Mouse (Mus musculus) stomach, embryonic 16.5 days (tissue): ENCODE data around the gene Lalba. TPM values are rescaled to one million over a fixed set of nuclear protein-coding genes. Genes with fewer than 3 reads are reported as not detected.
"Not testable (repeated sequence)": the region's sequence is repeated elsewhere in the genome, so short reads cannot be mapped to it uniquely, and the experiment has no call there.

Experiments
- ATAC-seq: fragments of 200-750 bp; cut with Nextera tagmentation; 2 replicates; pipeline ENCODE4 v1.8.0; 2017; ENCODE audit warnings: moderate number of reproducible peaks, moderate TSS enrichment; ENCODE audit not compliant: insufficient read depth, low FRiP score
- H3K27ac ChIP-seq: fragments of 300-500 bp; sonication (generic); 2 replicates; pipeline ENCODE4 v1.5.1; 2014; ENCODE audit warnings: low read length
- H3K27me3 ChIP-seq: fragments of 300-500 bp; sonication (generic); 2 replicates; pipeline ENCODE4 v1.6.1; 2014; ENCODE audit warnings: low read length, control low read depth, mixed read lengths; ENCODE audit not compliant: control insufficient read depth, insufficient read depth
- H3K36me3 ChIP-seq: fragments of 300-500 bp; sonication (generic); 2 replicates; pipeline ENCODE4 v1.6.1; 2014; ENCODE audit warnings: low read length; ENCODE audit not compliant: control insufficient read depth, insufficient read depth
- H3K4me1 ChIP-seq: fragments of 300-500 bp; sonication (generic); 2 replicates; pipeline ENCODE4 v1.6.1; 2014; ENCODE audit warnings: low read length, control low read depth, mixed read lengths; ENCODE audit not compliant: control insufficient read depth, insufficient read depth
- H3K4me2 ChIP-seq: fragments of 300-500 bp; sonication (generic); 2 replicates; pipeline ENCODE4 v1.6.1; 2014; ENCODE audit warnings: low read depth, low read length, mixed read lengths
- H3K4me3 ChIP-seq: fragments of 300-500 bp; sonication (generic); replicated peaks from 2 replicates; pipeline ENCODE4 v1.5.1; 2014; ENCODE audit warnings: mild to moderate bottlenecking, low read length
- H3K9ac ChIP-seq: fragments of 300-500 bp; sonication (generic); 2 replicates; pipeline ENCODE4 v1.6.1; 2014; ENCODE audit warnings: low read length
- H3K9me3 ChIP-seq: fragments of 300-500 bp; sonication (generic); replicated peaks from 2 replicates; pipeline ENCODE4 v1.6.1; 2016; ENCODE audit warnings: low read length, control low read depth; ENCODE audit not compliant: control insufficient read depth
- WGBS: fragments of 180-500 bp; shearing (Covaris S2); extraction: QIAGEN DNeasy Blood & Tissue Kit; methylation state at CpG from one replicate; pipeline ENCODE4 v1.1.7; 2014; 5-methylcytosine and 5-hydroxymethylcytosine counted together
- polyA plus RNA-seq: library from polyadenylated mRNA; unstranded; fragments of >200 nt; fragmentation: Nextera tagmentation; extraction: Ambion mirVana; gene quantifications from 2 replicates; pipeline ENCODE4 v1.2.1, GENCODE M21; 2015

Lalba gene
- polyA plus RNA-seq, 1 experiment from 2014 or later: 0.25 TPM

DNA sequence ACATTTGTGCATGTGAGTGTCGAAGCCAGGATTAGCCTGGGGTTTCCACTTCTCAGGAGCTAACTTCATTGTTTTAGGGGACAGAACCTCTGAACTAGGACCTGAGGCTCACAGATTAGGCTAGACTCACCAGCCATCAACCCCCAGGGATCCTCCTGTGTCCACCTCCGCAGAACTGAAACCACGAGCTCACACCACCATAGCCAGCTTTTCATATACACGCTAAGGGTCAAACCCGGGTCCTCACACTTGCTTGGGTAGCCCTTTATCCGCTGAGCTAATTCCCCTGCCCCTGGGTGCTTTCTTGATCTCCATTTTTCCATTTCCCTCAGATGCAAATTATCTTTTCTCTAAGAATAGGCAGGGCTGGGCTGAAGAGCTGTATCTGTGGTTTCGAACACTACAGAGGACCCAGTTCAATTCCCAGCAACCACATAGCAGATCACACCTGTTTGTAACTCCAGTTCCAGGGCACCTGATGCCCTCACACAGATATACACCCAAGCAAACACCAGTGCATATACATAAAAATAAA lies 2.9 kb downstream of the Lalba start:
- no peak overlapping the region for H3K4me2 ChIP-seq
- no peak overlapping the region for H3K27ac ChIP-seq
- H3K27me3 ChIP-seq: no peaks in the 10 kb centered on the region
- H3K4me1 ChIP-seq: no peaks in the 10 kb centered on the region
- H3K9me3 ChIP-seq: no peaks in the 10 kb centered on the region
- no peak overlapping the region for H3K4me3 ChIP-seq
- WGBS: 76% methylated on average over 7 of the region's 7 CpGs
- no peak overlapping the region for H3K9ac ChIP-seq
- no peaks in the 10 kb centered on the region for H3K36me3 ChIP-seq
- ATAC-seq: no peak

DNA sequence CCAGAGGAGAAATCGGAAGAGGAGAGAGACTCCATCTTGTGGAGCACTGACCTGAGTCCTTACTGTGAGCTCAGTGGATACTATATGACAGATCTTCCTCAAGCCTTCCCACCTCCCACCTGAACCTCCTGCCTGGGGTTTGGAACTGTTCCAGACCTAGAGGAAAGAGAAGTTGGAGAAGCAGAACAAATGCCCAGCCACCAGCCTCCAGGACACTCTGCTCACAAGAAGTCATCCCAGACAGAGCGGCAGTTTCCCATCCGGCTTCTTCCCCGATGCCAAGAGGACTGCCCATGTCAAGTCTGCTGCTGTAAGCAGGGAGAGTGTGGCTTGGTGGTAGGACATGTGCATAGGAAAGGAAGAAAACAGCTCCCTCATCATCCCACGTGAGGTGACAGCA lies 6.2 kb downstream of the Lalba start:
- no peaks in the 10 kb centered on the region for H3K9me3 ChIP-seq
- H3K27ac ChIP-seq: no peak overlapping the region
- ATAC-seq: no peak
- H3K9ac ChIP-seq: no peak overlapping the region
- no peak overlapping the region for H3K4me2 ChIP-seq
- no peak overlapping the region for H3K4me3 ChIP-seq
- H3K36me3 ChIP-seq: no peaks in the 10 kb centered on the region
- WGBS: 84% methylated on average over 5 of the region's 5 CpGs
- H3K27me3 ChIP-seq: no peaks in the 10 kb centered on the region
- no peaks in the 10 kb centered on the region for H3K4me1 ChIP-seq

- no peaks in the 10 kb centered on the region for H3K27me3 ChIP-seq
- H3K4me3 ChIP-seq: no peak overlapping the region
- H3K9ac ChIP-seq: no peak overlapping the region
- ATAC-seq: no peak
- WGBS: 46% methylated on average over 10 of the region's 10 CpGs
- H3K27ac ChIP-seq: no peak overlapping the region
- H3K36me3 ChIP-seq: no peaks in the 10 kb centered on the region
- no peaks in the 10 kb centered on the region for H3K4me1 ChIP-seq
- H3K4me2 ChIP-seq: no peak overlapping the region
- H3K9me3 ChIP-seq: no peaks in the 10 kb centered on the region
Measured at GRCm38 (mm10) chr15:98475382-98475781, 7.1 kb downstream of the Lalba start.

DNA sequence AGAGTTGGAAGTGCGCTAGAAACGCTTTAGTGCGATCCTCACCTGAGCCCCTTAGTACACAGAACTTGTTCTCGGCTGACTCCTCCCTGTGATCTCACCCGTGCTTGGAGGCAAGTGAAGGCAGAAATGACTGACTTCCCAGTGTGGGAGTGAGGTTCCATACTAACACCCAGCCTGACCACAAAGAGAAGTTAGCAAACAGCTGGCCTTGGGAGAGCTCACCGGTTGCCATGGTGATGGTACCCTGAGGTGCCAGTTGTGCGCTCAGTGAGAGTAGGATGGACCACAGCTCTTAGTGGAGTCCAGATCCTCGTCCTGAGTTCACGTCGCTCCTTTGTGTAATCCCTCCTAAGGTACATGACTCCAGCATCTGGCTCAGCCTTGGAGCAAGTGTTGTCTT lies 7.6 kb downstream of the Lalba start:
- no peak for ATAC-seq
- H3K36me3 ChIP-seq: no peaks in the 10 kb centered on the region
- H3K4me2 ChIP-seq: no peak overlapping the region
- H3K4me3 ChIP-seq: no peak overlapping the region
- no peaks in the 10 kb centered on the region for H3K27me3 ChIP-seq
- WGBS: 85% methylated on average over 10 of the region's 10 CpGs
- no peak overlapping the region for H3K9ac ChIP-seq
- no peaks in the 10 kb centered on the region for H3K4me1 ChIP-seq
- no peaks in the 10 kb centered on the region for H3K9me3 ChIP-seq
- H3K27ac ChIP-seq: no peak overlapping the region

- no peaks in the 10 kb centered on the region for H3K27me3 ChIP-seq
- H3K9ac ChIP-seq: no peak overlapping the region
- H3K4me3 ChIP-seq: no peak overlapping the region
- no peak overlapping the region for H3K4me2 ChIP-seq
- no peaks in the 10 kb centered on the region for H3K36me3 ChIP-seq
- H3K4me1 ChIP-seq: no peaks in the 10 kb centered on the region
- no peak overlapping the region for H3K27ac ChIP-seq
- WGBS: 90% methylated on average over 13 of the region's 13 CpGs
- no peak for ATAC-seq
- H3K9me3 ChIP-seq: no peaks in the 10 kb centered on the region
Measured at GRCm38 (mm10) chr15:98471539-98471938, 11.0 kb downstream of the Lalba start.

GRCm38 (mm10) chr15:98469596-98469995 lies 12.9 kb downstream of the Lalba start, which contains the start of gene OR5BS1P:
Gene OR5BS1P (plus strand): TSS chr15:98469896.
- WGBS: 86% methylated on average over 4 of the region's 4 CpGs
- H3K4me1 ChIP-seq: no peaks in the 10 kb centered on the region
- no peaks in the 10 kb centered on the region for H3K36me3 ChIP-seq
- no peak within 1 kb of the TSS for H3K4me2 ChIP-seq
- no peaks in the 10 kb centered on the region for H3K27me3 ChIP-seq
- H3K9ac ChIP-seq: no peak within 1 kb of the TSS
- no peak within 1 kb of the TSS for H3K4me3 ChIP-seq
- ATAC-seq: no peak
- no peak within 1 kb of the TSS for H3K27ac ChIP-seq
- no peaks in the 10 kb centered on the region for H3K9me3 ChIP-seq

DNA sequence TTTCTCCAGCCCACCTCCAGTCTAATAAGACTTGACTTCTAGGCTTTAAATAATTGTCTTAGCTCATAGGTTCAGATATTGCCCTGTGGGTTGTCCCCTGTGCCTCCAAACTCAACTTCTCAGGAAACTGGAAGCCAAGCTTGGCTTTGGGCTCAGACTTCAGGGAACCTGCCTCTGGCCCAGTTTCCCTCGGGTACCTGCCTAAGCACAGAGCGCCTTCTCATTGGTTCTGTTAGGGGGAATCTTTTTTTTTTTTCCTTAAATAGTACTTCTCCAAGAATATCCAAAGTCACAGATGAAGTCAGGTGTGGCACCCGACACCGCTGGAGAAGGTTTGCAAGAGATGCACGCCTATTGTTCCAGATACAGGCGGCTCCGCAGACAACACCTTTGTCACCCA lies 30.2 kb downstream of the Lalba start, which contains the start of gene Olfr281:
TSS of gene Olfr281 (plus strand) at position 301 of the 400 bp plus-strand sequence.
- H3K36me3 ChIP-seq: no peaks in the 10 kb centered on the region
- H3K27me3 ChIP-seq: no peaks in the 10 kb centered on the region
- no peaks in the 10 kb centered on the region for H3K4me1 ChIP-seq
- no peak for ATAC-seq
- no peak within 1 kb of the TSS for H3K27ac ChIP-seq
- H3K9me3 ChIP-seq: no peaks in the 10 kb centered on the region
- H3K4me2 ChIP-seq: no peak within 1 kb of the TSS
- 86% methylated on average over 7 of the region's 7 CpGs for WGBS
- no peak within 1 kb of the TSS for H3K9ac ChIP-seq
- H3K4me3 ChIP-seq: no peak within 1 kb of the TSS

DNA sequence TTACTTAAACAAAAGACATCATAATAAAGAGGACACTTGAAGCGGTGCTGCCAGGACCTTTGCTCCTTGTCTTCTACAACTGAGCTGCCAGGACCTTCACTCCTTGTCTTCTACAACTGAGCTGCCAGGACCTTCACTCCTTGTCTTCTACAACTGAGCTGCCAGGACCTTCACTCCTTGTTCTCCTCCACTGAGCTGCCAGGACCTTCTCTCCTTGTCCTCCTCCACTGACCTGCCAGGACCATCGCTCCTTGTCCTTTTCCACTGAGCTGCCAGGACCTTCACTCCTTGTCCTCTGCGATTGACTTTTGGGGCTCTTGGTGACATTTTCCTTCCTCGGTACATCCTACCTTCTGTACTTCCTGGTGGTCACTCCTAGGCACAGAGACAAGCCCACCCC lies 34.0 kb downstream of the Lalba start:
- no peak overlapping the region for H3K27ac ChIP-seq
- 50% methylated on average over 4 of the region's 4 CpGs for WGBS
- no peaks in the 10 kb centered on the region for H3K4me1 ChIP-seq
- no peaks in the 10 kb centered on the region for H3K9me3 ChIP-seq
- H3K27me3 ChIP-seq: no peaks in the 10 kb centered on the region
- no peak overlapping the region for H3K9ac ChIP-seq
- no peaks in the 10 kb centered on the region for H3K36me3 ChIP-seq
- ATAC-seq: no peak
- no peak overlapping the region for H3K4me3 ChIP-seq
- no peak overlapping the region for H3K4me2 ChIP-seq

DNA sequence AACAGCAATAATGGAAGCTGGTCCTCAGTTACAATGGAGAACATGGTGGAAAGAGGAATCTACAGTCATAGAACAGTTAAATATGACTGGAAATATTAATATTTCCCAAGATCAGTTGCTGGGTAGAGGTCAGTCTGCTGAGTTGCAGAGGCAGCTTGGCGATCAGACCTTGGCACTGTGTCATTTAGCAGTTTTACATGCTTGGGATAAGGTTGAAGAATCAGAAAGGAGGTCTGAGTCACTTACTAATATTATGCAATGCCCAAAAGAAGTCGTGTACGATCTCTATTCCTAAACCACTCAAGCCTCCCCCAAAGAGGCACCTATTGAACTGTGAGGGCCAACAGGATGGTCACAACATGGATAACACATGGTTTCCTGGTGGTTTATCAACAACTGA lies 38.0 kb downstream of the Lalba start:
- 86% methylated on average over 3 of the region's 3 CpGs for WGBS

GRCm38 (mm10) chr15:98430925-98431324 lies 51.6 kb downstream of the Lalba start, which contains the start of gene Olfr282:
Gene Olfr282 (plus strand): TSS chr15:98431225.
- H3K9ac ChIP-seq, H3K36me3 ChIP-seq, ATAC-seq, H3K27ac ChIP-seq, H3K4me3 ChIP-seq, H3K27me3 ChIP-seq, H3K4me2 ChIP-seq, H3K4me1 ChIP-seq, H3K9me3 ChIP-seq: not testable (repeated sequence)
- WGBS: 74% methylated on average over 5 of the region's 5 CpGs

More for the DNA sequence above, 38.0 kb downstream of the Lalba start:
- Histone ChIP-seq H3K4me1 (no peaks in the 10 kb centered on the region), H3K9ac (no peak overlapping the region), H3K36me3 (no peaks in the 10 kb centered on the region), H3K4me3 (no peak overlapping the region), H3K9me3 (no peaks in the 10 kb centered on the region), H3K27ac (no peak overlapping the region), H3K27me3 (no peaks in the 10 kb centered on the region), H3K4me2 (no peak overlapping the region)
- no peak for ATAC-seq
